Mouse (Mus musculus) bone marrow, adult 2 months (tissue): ENCODE measurements around the gene Aldh2.

ENCODE experiments used
- CTCF ChIP-seq: fragments of 200-500 bp; IDR thresholded peaks from 2 replicates; pipeline ENCODE4 v1.5.1; 2011; ENCODE audit warnings: low read length, control low read depth; ENCODE audit not compliant: control insufficient read depth, insufficient read depth
- POLR2A ChIP-seq: fragments of 200-500 bp; IDR thresholded peaks from 2 replicates; pipeline ENCODE4 v1.6.1; 2011; ENCODE audit warnings: low read depth, mild to moderate bottlenecking, control low read depth, low read length, borderline replicate concordance; ENCODE audit not compliant: control insufficient read depth

GRCm38 (mm10) chr5:121545793-121546529 lies 47.7 kb downstream of the Aldh2 start, which contains the start of gene Mapkapk5:
- TF ChIP-seq POLR2A = peak; percentile 51; the same call in 1 of the 2 replicates
- TF ChIP-seq CTCF = no peak
